Mouse (Mus musculus) liver, adult 2 months (tissue): ENCODE results near the gene Syne4.

Experiments used
- CTCF ChIP-seq: fragments of 200-500 bp; IDR thresholded peaks from 2 replicates; pipeline ENCODE4 v1.5.1; 2011; ENCODE audit warnings: low read depth, low read length, control low read depth
- POLR2A ChIP-seq: fragments of 200-500 bp; IDR thresholded peaks from 2 replicates; pipeline ENCODE4 v1.6.1; 2011; ENCODE audit warnings: low read length, control low read depth; ENCODE audit not compliant: insufficient read depth; ENCODE audit errors: extremely low read depth

GRCm38 (mm10) chr7:30331887-30332286 is 17.3 kb downstream of the Syne4 start:
- no peak for TF ChIP-seq POLR2A
- TF ChIP-seq CTCF = peak; percentile 79
